Mouse (Mus musculus): ENCODE results near the gene Gm20388.
"Not testable (repeated sequence)": the region's sequence is repeated elsewhere in the genome, so short reads cannot be mapped to it uniquely, and the experiment has no call there.

Gene Gm20388

DNA sequence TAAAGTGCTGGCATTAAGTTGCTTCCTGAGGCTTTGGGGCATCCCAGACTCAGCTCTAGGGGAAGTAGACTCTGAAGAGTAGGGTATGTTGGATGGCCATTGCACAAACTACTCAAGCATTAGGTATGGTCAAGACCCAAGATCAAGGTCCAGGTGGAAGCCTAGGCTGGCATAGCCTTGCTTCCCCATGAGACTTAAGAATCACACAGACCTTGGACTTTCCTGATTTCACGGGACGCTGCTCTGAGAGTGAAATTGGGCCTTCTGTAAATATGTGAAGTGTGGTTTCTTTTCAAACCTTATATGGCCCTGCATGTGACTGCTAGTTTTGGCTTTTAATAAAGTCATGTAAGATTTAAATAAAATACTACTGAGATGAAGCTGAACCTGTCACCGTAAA, 2662.1 kb downstream of the Gm20388 start:
- intact Hi-C loops (cut with DNase I), result no loop called here

- intact Hi-C loops (cut with DNase I), result not testable (repeated sequence)
These were observed 2662.5 kb downstream of the Gm20388 start for GRCm38 (mm10) chr8:122573176-122573575.

- intact Hi-C loops (cut with DNase I), result no loop called here
These were observed 2662.9 kb downstream of the Gm20388 start for GRCm38 (mm10) chr8:122573577-122573976.

GRCm38 (mm10) chr8:122574264-122574663, 2663.6 kb downstream of the Gm20388 start:
- intact Hi-C loops (cut with DNase I), result no loop called here

DNA sequence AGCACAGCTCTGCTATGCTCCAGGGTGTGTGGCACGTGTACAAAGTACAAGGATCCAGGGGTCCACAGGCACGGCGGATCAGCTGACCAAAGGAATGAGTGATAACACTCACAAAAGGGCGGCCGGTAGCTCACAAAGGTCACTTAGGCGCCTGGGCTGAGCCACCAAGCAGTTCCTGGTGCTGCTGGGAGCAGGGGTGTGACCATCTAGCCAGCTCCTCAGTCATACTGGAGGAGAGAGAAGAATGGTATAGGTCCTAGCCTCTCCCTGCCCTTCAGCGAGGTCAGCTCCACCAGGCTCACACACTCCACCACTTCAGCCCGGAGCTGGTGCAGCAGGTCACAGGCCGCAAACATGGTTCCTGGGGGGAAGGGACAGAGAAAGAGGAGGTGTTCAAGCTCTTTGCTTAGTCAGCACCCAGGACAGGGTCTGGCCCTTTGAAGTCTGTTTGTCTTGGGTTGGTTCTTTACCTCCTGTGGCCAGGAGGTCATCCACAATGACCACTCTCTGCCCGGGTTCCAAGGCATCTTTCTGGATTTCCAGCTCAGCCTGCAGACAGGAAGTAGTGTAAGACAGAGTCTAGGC, 2664.1 kb downstream of the Gm20388 start:
- intact Hi-C loops (cut with DNase I), result no loop called here

GRCm38 (mm10) chr8:122575286-122575685, 2664.6 kb downstream of the Gm20388 start:
- intact Hi-C loops (cut with DNase I), result no loop called here

GRCm38 (mm10) chr8:122575735-122576647, 2665.3 kb downstream of the Gm20388 start:
- intact Hi-C loops (cut with DNase I), result no loop called here

DNA sequence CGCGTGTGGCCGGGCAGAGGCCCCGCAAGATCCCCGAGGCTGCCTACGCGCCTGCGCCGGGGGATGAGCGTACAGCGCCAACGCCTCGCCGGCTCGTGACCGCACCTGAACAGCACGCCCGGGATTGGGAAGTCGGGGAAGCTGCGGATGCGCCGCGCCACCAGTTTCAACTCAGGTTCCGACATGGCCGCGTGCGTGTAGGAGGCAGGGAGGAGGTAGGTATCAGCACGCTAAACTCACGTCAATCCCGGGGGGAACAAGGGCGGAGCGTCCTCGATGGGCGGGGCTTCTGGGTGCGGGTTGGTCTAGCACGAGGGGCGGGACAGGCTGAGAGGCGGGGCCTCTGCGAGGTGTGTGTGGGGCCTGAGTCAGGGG, 2666.0 kb downstream of the Gm20388 start, which contains the start of gene Aprt:
Gene Aprt, minus strand, starts transcription at position 262 of the 375 bp plus-strand sequence.
- intact Hi-C loops (cut with DNase I), result no loop called here

GRCm38 (mm10) chr8:122577116-122577515, 2666.5 kb downstream of the Gm20388 start:
- intact Hi-C loops (cut with DNase I), result no loop called here

GRCm38 (mm10) chr8:122579196-122579595, 2668.6 kb downstream of the Gm20388 start:
- intact Hi-C loops (cut with DNase I), result no loop called here

DNA sequence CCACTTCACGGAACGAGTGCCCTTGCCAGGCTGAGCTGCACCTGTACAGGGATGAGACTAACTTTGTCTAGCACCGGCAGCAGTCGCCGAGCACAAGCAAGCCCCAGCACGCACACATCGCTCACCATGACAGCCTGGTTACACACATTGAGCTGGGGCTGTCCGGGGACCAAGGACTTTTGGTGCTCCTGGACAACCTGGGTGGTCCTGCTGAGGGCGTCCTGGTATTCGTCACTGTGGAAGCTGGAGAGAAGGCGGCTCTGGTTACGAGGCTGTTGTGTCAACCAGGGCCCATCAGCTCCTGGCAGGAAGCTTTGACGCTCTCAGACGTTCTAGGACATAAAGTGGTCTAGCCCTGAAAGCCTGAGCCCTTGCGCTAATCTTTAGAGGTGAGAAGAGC, 2670.3 kb downstream of the Gm20388 start:
- intact Hi-C loops (cut with DNase I), result no loop called here

- intact Hi-C loops (cut with DNase I), result no loop called here
These were observed 2674.3 kb downstream of the Gm20388 start for GRCm38 (mm10) chr8:122584981-122585380.

DNA sequence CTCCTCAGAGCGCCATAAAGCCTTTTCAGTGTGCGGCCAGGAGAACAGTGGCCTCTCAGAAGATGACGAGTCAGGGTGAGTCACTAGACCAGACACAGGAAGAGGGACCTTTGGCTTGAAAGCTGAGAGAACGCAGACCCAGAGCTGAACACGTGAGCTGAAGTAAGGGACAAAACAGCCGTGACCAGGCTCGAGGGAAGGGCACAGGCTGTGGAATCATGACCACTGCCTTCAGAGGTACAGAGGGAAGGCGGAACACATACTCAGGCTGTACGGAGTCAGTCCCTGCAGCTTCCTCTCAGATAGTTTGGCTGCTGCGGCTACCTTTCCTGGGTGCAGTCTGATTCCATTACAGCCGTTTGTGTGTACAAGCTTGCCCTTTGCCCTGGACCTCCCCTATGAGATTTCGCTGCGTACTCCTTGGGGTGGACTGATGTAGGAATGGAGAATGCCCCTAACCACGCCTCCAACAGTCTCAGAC, 2674.8 kb downstream of the Gm20388 start:
- intact Hi-C loops (cut with DNase I), result no loop called here

GRCm38 (mm10) chr8:122586171-122586570, 2675.5 kb downstream of the Gm20388 start:
- intact Hi-C loops (cut with DNase I), result no loop called here

DNA sequence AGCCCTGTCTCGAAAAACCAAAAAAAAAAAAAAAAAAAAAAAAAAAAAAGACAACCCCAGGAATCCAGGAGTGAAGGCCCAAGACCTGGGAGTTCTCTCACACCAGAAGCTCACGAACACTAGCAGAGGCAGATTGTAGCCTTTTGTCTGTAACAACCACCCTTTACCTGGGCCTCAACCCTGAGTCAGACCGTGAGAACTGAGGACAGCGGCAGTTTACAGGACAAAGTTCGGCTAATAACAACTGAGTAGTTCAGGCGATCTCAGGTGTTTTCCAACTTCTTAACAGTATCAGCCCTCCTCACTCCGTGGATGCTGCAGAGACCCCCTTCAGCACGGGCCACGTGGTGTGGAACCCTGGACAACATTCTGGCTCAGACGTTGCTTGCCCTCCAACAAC, 2676.1 kb downstream of the Gm20388 start:
- intact Hi-C loops (cut with DNase I), result no loop called here

DNA sequence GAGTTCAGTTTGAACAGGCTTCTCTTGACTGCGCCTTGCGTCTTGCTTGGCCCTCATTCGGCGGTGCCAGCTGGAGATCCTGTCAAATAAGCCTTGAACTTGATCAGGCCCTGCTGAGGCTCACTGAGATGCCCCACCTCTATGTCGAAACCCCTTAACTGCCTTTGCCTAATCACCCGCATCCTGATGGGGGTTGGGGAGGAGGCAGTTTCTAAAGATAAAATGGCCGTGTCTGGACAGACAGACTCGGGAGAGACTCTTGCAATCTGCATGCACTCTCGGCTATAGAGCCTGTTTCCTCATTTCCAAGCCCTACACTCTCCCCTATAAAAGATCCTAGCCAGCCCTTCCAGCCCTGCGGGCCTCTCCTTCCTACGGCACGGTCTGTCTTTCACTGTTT, 2682.6 kb downstream of the Gm20388 start:
- intact Hi-C loops (cut with DNase I), result no loop called here

- intact Hi-C loops (cut with DNase I), result no loop called here
These were observed 2683.3 kb downstream of the Gm20388 start for GRCm38 (mm10) chr8:122593783-122594507.

DNA sequence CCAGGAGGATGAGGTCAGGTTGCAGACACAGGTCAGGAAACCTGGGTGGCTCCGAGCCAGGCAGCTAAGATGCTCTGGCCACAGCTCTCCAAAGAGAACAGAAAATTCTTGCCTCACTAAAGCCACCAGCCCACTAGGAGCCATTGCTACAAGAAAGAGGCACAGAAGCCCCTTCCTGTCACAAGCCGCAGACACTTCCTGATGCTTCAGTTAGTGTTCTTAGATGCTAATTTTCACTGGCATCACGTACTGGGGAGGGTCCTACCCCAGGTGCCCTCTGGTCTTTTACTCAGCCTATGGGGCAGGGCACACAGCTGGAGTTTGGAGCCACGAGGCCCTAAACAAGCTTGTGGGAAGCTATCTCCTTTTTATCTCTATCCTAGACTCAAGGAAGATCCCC, 2685.4 kb downstream of the Gm20388 start:
- intact Hi-C loops (cut with DNase I), result no loop called here

DNA sequence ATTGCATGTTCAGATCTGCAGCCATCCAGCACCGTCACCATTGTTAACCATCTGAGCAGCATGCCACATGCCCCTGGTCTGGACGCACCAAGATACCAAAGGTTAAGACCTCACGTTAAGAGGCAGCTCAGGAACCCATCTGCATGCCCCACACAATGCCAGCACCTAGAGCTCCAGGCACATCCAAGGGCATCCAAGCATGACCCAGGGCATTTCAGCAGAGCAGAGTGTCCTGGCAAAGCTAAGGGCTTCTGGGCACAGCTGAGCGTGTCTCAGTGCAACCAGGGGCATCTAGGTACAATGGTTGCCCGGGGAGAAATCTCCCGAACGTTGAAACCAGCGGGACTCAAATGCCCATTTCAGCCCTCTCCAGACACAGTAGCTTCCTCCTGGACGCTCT, 2690.0 kb downstream of the Gm20388 start:
- intact Hi-C loops (cut with DNase I), result no loop called here

- intact Hi-C loops (cut with DNase I), result no loop called here
These were observed 2694.0 kb downstream of the Gm20388 start for GRCm38 (mm10) chr8:122604640-122605039.

DNA sequence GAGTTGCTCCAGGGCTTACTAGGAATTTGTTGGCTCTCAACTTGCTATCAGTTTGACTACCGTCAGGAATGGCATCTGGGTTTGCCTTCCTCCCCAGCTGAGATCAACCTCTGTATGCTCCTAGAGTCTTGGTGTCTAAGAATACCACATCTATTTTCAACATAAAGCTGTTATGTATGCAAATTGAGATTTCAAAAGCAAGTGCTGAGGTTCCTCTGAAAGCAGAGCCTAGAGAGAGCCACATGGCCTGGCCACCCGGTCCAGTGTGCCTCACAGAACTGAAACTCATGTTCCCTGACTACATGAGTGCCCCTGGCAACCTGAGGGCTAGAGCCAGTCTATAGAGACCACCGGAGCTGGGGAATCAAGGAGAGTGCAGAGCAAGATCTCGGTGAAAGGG, 2694.7 kb downstream of the Gm20388 start:
- intact Hi-C loops (cut with DNase I), result no loop called here

GRCm38 (mm10) chr8:122606810-122607209, 2696.2 kb downstream of the Gm20388 start:
- intact Hi-C loops (cut with DNase I), result no loop called here

All from adrenal gland (tissue).